Mouse (Mus musculus) kidney, adult 2 months (tissue): ENCODE measurements at regions not wholly inside any gene's neighbourhood (a gene's known extent, or its start where the extent isn't known, plus 50 kb on each side); places are given as distances from the start of the nearest gene placed in this dataset.

Source experiments
- CTCF ChIP-seq: fragments of 200-500 bp; conservative IDR thresholded peaks from 2 replicates; pipeline ENCODE4 v1.5.1; 2011; ENCODE audit warnings: low read depth, mild to moderate bottlenecking, control low read depth, low read length, moderate library complexity, mixed read lengths; ENCODE audit not compliant: insufficient read depth, insufficient read length
- POLR2A ChIP-seq: fragments of 200-500 bp; IDR thresholded peaks from one replicate; pipeline ENCODE4 v1.6.1; 2011; ENCODE audit warnings: low read depth, low read length, control low read depth

DNA sequence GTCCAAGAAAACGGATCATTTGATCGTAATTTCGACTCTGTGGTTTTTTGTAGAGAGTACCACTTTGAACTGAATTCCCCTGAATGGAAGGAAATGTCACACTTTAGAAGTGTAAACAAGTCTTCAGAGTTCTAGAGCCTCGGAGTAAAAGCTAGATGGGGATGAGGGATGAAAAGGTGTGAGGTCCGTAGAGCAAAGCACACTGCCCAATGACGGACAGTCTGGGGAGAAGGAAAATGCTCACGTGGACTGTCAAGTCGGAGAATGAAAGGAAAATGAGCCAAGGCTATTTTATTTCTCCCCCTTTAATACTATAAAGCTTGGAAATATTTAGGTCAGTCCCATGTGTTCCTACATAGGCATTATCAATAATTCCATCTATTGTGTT, 484.5 kb upstream of the Hsf2 start:
- TF ChIP-seq CTCF (no peak), POLR2A (no peak)
